Mouse (Mus musculus) midbrain, embryonic 14.5 days (tissue): ENCODE data around the gene Krt222. TPM values are rescaled to one million over a fixed set of nuclear protein-coding genes. Genes with fewer than 3 reads are reported as not detected.
A peak's percentile ranks its signal among the peaks of the same experiment; 100 is the strongest.

Source experiments
- ATAC-seq: fragments of 200-750 bp; cut with Nextera tagmentation; 2 replicates; pipeline ENCODE4 v1.8.0; 2017; ENCODE audit warnings: moderate number of reproducible peaks, moderate library complexity; ENCODE audit not compliant: low FRiP score, low TSS enrichment
- DNase-seq: peaks from one replicate; pipeline ENCODE4 v3.0.0-alpha.2; 2015
- H3K27ac ChIP-seq: fragments of 300-500 bp; sonication (generic); replicated peaks from 2 replicates; pipeline ENCODE4 v1.5.1; 2014; ENCODE audit warnings: mild to moderate bottlenecking, low read depth, low read length, moderate library complexity
- H3K27me3 ChIP-seq: fragments of 300-500 bp; sonication (generic); 2 replicates; pipeline ENCODE4 v1.6.1; 2014; ENCODE audit warnings: low read length, control low read depth, mixed read lengths; ENCODE audit not compliant: control insufficient read depth, insufficient read depth
- H3K36me3 ChIP-seq: fragments of 300-500 bp; sonication (generic); 2 replicates; pipeline ENCODE4 v1.6.1; 2014; ENCODE audit warnings: low read length, control low read depth; ENCODE audit not compliant: control insufficient read depth, insufficient read depth
- H3K4me1 ChIP-seq: fragments of 300-500 bp; sonication (generic); 2 replicates; pipeline ENCODE4 v1.6.1; 2014; ENCODE audit warnings: mild to moderate bottlenecking, antibody characterized with exemption, low read length, control low read depth; ENCODE audit not compliant: control insufficient read depth, insufficient read depth
- H3K4me2 ChIP-seq: fragments of 300-500 bp; sonication (generic); 2 replicates; pipeline ENCODE4 v1.6.1; 2014; ENCODE audit warnings: mild to moderate bottlenecking, low read length, moderate library complexity
- H3K4me3 ChIP-seq: fragments of 300-500 bp; sonication (generic); replicated peaks from 2 replicates; pipeline ENCODE4 v1.5.1; 2014; ENCODE audit warnings: low read depth, low read length
- H3K9ac ChIP-seq: fragments of 300-500 bp; sonication (generic); replicated peaks from 2 replicates; pipeline ENCODE4 v1.6.1; 2014; ENCODE audit warnings: mild to moderate bottlenecking, low read length, moderate library complexity
- H3K9me3 ChIP-seq: fragments of 300-500 bp; sonication (generic); 2 replicates; pipeline ENCODE4 v1.6.1; 2016; ENCODE audit warnings: low read length, control low read depth, mixed read lengths; ENCODE audit not compliant: control insufficient read depth
- WGBS: fragments of 180-500 bp; shearing (Covaris S2); extraction: QIAGEN DNeasy Blood & Tissue Kit; methylation state at CpG from one replicate; pipeline ENCODE4 v1.1.7; 2014; 5-methylcytosine and 5-hydroxymethylcytosine counted together
- polyA plus RNA-seq: library from polyadenylated mRNA; unstranded; fragments of >200 nt; fragmentation: Nextera tagmentation; extraction: Ambion mirVana; gene quantifications from 2 replicates; pipeline ENCODE4 v1.2.1, GENCODE M21; 2014

The Krt222 gene
- polyA plus RNA-seq, 1 experiment from 2014 or later = 6.9 TPM

DNA sequence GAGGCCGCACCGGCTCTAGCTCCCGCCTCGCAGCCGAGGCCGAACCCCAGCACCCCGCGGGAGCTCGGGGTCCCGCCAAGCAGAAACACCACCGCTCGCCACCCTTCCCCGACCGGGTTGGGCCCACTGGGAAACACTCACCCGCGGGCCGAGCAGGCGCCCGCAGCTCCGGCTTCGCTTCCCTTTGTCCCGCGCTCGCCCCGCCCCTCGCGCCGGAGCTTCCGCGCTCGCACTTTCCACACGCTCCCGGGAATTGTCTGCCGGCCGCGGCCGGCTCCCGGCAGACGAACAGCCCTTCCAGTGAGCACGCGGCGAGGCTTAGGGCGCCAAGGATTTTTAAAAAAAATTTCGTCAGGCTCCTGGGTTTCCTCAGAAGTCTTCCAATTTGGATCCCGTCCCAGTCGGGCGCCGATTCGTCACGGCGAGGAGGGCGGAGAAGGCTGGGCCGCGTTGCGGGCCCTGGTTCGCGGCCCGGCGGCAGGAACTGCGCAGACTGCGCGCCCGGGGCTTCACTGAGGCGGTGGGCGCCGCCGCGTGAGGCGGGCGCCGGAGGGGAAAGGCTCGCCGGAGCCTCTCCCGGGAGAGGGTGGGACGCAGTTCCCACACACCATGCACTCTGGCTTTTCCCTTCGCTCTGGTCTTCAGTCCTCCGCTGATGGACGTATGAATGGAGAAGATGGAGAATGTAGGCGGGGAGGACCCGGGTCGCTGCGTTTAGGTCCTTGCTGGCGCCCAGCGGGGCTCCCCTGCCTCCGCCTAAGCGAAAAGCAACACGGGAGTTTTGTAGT is 13.4 kb downstream of the Krt222 start, which contains the start of gene Smarce1:
Gene Smarce1 (minus strand): TSS at position 757 of the 788 bp plus-strand sequence.
- peak within 1 kb of the TSS; percentile 91 for H3K4me3 ChIP-seq
- DNase-seq = peak; percentile 92
- H3K27me3 ChIP-seq = no peaks in the 10 kb centered on the region
- H3K9ac ChIP-seq = peak within 1 kb of the TSS; percentile 99
- peak within 1 kb of the TSS; percentile 87 for H3K4me2 ChIP-seq
- WGBS = under 1% methylated on average over 82 of the region's 87 CpGs
- peak; percentile 87 for ATAC-seq
- H3K27ac ChIP-seq = peak within 1 kb of the TSS; percentile 99
- peaks cover 30% of the 10 kb centered on the region for H3K4me1 ChIP-seq
- no peaks in the 10 kb centered on the region for H3K9me3 ChIP-seq
- peaks cover 23% of the 10 kb centered on the region for H3K36me3 ChIP-seq

DNA sequence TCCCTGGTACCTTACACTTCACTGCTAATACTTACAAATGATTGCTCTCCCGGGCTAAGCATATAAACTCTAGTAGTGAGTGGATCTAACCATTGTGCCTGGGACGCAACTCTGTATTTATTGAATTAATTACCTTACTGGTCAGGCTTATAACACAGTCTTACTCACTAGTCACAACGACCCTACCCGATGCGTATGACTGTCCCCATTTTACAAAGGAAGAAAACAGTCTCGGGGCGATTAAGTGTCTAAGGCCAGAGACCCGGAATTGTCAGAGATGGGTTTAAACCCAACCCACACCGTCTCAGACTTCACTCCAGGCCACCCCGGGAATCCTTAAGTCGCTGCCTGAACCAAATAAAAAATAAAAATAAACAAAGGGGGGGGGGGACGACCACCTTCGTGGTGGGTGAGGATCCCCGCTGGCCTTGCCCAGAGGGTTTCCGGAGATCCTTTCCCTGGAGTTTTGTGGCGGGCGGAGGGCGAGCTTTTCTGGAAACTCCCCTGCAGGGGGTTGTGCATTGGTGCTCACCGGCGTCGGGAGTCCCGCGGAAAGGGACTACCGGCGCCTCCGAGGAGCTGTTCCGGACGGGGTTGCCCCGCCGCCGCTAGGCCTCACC is 14.1 kb downstream of the Krt222 start:
- H3K4me1 ChIP-seq = peaks cover 30% of the 10 kb centered on the region
- no peaks in the 10 kb centered on the region for H3K9me3 ChIP-seq
- H3K4me2 ChIP-seq = peak overlapping the region; percentile 87
- peak; percentile 50; the same call in 1 of the 2 replicates for ATAC-seq
- WGBS = under 1% methylated on average over 31 of the region's 31 CpGs
- peak overlapping the region; percentile 99 for H3K9ac ChIP-seq
- peak overlapping the region; percentile 91 for H3K4me3 ChIP-seq
- H3K27me3 ChIP-seq = no peaks in the 10 kb centered on the region
- peaks cover 30% of the 10 kb centered on the region for H3K36me3 ChIP-seq
- peak overlapping the region; percentile 99 for H3K27ac ChIP-seq
- peak; percentile 63 for DNase-seq

DNA sequence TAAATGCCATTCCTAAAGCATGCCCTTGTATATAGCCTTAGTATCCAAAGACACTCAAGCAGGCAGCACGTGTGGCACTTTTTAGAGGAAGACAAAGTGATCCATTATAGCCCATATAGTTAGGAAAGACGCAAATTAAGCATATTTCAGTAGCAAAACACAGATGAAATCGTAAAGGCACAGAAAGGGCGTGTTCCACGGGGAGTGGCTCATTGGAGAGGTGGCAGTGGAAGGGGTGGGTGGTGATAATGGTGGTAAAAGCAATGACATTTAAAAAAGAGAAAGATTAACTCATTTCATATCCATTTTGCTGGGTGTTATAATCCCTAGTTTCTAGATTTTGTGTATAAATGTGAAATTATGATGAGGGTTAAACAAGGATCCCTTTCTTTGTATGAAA is 17.6 kb downstream of the Krt222 start:
- no peak for ATAC-seq
- DNase-seq = no peak
- H3K4me1 ChIP-seq = peaks cover 24% of the 10 kb centered on the region
- no peak overlapping the region for H3K9ac ChIP-seq
- WGBS = 92% methylated on average over 5 of the region's 5 CpGs
- H3K9me3 ChIP-seq = no peaks in the 10 kb centered on the region
- peaks cover 58% of the 10 kb centered on the region for H3K36me3 ChIP-seq
- no peak overlapping the region for H3K4me2 ChIP-seq
- H3K27me3 ChIP-seq = no peaks in the 10 kb centered on the region
- no peak overlapping the region for H3K27ac ChIP-seq
- no peak overlapping the region for H3K4me3 ChIP-seq

DNA sequence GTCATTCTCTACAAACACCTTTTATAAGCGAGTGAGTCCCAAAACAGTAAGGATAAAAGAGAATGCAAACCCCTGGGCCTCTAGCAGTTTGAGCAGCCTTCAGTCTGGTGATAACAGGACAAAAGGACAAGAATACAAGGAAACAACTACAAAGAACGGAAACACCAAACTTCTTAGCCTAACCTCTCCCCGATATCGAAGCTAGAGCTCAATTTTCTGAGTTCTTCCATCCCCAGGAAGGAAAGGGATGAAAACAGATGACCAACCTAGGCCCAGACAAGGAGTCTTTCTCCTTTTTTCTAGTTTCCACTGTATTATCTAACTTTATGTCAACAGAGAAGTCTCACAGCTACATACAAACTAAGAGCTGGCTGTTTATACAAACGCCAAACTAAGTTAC is 20.6 kb downstream of the Krt222 start:
- Histone ChIP-seq H3K4me2 (no peak overlapping the region), H3K27ac (no peak overlapping the region), H3K4me3 (no peak overlapping the region), H3K9ac (no peak overlapping the region), H3K36me3 (peaks cover 82% of the 10 kb centered on the region), H3K9me3 (no peaks in the 10 kb centered on the region), H3K4me1 (peaks cover 17% of the 10 kb centered on the region), H3K27me3 (no peaks in the 10 kb centered on the region)
- ATAC-seq (no peak), DNase-seq (no peak)
- 87% methylated on average over 5 of the region's 5 CpGs for WGBS

DNA sequence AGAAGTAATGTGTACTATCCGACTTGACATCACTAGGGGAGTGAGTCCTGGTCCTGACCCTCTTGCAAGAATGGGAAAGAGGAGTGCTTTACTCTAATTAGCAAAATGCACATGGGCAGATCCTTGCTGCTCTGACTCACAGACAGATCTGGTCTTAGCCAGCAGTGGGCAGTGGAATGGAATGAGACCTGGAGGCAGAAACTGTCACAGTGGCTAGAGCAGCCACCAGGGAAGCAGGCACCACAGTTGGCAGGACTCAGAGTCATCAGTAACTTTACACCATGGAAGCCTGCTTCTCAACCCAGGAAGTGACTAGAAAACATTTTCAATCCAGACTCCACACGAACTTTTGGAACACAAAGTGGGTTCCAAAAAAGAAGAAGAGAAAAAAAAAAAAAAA is 22.1 kb downstream of the Krt222 start:
- DNase-seq (no peak), ATAC-seq (no peak)
- no peak overlapping the region for H3K9ac ChIP-seq
- no peak overlapping the region for H3K4me2 ChIP-seq
- H3K36me3 ChIP-seq = peaks cover 85% of the 10 kb centered on the region
- no peaks in the 10 kb centered on the region for H3K9me3 ChIP-seq
- no peak overlapping the region for H3K27ac ChIP-seq
- 84% methylated on average over 2 of the region's 2 CpGs for WGBS
- no peaks in the 10 kb centered on the region for H3K27me3 ChIP-seq
- H3K4me1 ChIP-seq = peaks cover 8% of the 10 kb centered on the region; the same call in 1 of the 2 replicates
- H3K4me3 ChIP-seq = no peak overlapping the region

DNA sequence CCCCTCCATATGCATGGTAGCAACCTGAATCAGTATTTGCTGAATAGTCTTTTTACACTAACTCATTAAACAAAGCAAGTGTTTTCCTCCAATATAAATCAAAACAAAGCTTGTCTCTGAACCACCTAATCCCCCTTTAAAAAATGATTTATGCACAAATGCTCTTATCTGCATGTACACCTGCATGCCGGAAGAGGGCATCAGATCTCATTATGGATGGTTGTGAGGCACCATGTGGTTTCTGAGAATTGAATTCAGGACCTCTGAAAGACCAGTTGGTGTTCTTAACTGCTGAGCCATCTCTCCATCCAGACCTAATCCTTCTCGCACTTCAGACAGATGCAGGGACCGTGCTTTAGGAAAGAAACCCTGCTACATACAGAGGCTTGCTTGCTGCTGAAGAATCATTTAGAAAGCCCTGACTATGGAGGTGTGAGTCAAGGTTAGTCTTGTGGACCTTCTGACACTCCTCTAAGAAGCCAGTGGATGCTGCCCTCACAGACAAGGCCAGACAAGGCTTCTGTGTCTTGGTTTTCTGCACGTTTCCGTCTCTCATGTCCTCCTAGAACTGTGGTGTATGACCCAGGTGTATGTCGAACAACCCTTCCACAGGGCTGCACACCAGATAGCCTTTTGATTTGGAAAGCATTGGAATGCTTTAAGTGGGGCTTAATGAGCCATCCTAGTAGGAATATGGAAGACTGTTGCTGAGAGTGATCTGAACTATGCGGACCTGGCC is 26.5 kb downstream of the Krt222 start:
- 89% methylated on average over 7 of the region's 7 CpGs for WGBS
- no peaks in the 10 kb centered on the region for H3K9me3 ChIP-seq
- ATAC-seq (no peak), DNase-seq (no peak)
- H3K4me2 ChIP-seq = no peak overlapping the region
- no peaks in the 10 kb centered on the region for H3K27me3 ChIP-seq
- no peak overlapping the region for H3K9ac ChIP-seq
- H3K27ac ChIP-seq = no peak overlapping the region
- H3K36me3 ChIP-seq = peaks cover 90% of the 10 kb centered on the region
- no peaks in the 10 kb centered on the region for H3K4me1 ChIP-seq
- no peak overlapping the region for H3K4me3 ChIP-seq

DNA sequence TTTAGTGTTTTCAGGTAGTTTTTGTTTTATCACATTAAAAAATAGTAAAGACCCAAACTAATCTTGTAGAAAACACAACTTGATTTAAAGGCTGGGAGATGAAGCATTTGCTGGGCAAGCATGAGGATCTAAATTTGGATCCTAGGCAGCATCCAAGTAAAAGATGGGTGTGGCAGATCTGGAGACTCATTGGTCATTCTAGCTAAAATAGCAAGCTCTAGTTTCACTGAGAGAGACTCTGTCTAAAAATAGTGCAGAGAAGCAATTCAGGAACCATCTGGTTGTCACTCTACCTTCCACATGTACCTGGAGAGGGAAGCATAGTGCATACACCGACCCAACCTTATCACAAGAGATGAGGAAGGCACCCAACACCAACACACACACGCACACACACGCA is 27.7 kb downstream of the Krt222 start:
- DNase-seq (no peak), ATAC-seq (no peak)
- H3K27me3 ChIP-seq = no peaks in the 10 kb centered on the region
- H3K4me1 ChIP-seq = no peaks in the 10 kb centered on the region
- 97% methylated on average over 3 of the region's 3 CpGs for WGBS
- H3K4me2 ChIP-seq = no peak overlapping the region
- no peak overlapping the region for H3K9ac ChIP-seq
- H3K9me3 ChIP-seq = no peaks in the 10 kb centered on the region
- no peak overlapping the region for H3K27ac ChIP-seq
- H3K36me3 ChIP-seq = peaks cover 92% of the 10 kb centered on the region
- H3K4me3 ChIP-seq = no peak overlapping the region

DNA sequence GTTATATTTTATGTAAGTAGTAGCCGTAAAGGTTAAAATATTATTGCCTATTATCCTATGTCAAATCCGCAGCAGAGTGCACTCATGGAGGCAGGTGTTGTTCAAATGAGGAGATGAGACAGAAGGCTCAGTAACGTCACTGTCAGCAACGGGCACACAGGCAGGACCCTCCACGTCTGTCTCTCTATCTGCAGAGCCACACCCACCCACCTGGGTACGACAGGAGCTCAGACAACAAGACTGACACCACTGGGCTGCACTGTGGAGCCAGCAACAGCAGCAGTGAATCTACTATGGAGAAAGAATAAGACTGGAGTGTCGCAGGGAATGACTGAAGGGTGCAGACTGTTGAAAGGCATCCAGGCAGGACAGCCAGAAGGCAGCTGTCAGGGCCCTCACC is 31.2 kb downstream of the Krt222 start:
- no peak overlapping the region for H3K9ac ChIP-seq
- H3K9me3 ChIP-seq = no peaks in the 10 kb centered on the region
- no peak overlapping the region for H3K27ac ChIP-seq
- no peak for ATAC-seq
- H3K4me3 ChIP-seq = no peak overlapping the region
- WGBS = 88% methylated on average over 7 of the region's 7 CpGs
- no peak overlapping the region for H3K4me2 ChIP-seq
- DNase-seq = no peak
- no peaks in the 10 kb centered on the region for H3K27me3 ChIP-seq
- H3K36me3 ChIP-seq = peaks cover 91% of the 10 kb centered on the region
- H3K4me1 ChIP-seq = no peaks in the 10 kb centered on the region
